Mouse (Mus musculus): ENCODE measurements around the gene Spsb4. TPM values are rescaled to one million over a fixed set of nuclear protein-coding genes. Genes with fewer than 3 reads are reported as not detected.
"Not testable (repeated sequence)": the region's sequence is repeated elsewhere in the genome, so short reads cannot be mapped to it uniquely, and the experiment has no call there.

The Spsb4 gene
- polyA plus RNA-seq, 1 experiment from 2014 or later, result 23.5 TPM

GRCm38 (mm10) chr9:96938887-96939286, 79.8 kb downstream of the Spsb4 start:
- whole genome bisulfite sequencing, result 46% methylated on average over 5 of the region's 5 CpGs
- Histone ChIP-seq H3K4me1 (no peaks in the 10 kb centered on the region), H3K36me3 (peaks cover 9% of the 10 kb centered on the region), H3K9ac (no peak overlapping the region), H3K4me3 (no peak overlapping the region), H3K27ac (no peak overlapping the region), H3K9me3 (no peaks in the 10 kb centered on the region), H3K4me2 (no peak overlapping the region), H3K27me3 (no peaks in the 10 kb centered on the region)
- ATAC-seq (ENCODE audit: insufficient number of reproducible peaks, low FRiP score, low TSS enrichment, low read depth), result no peak

DNA sequence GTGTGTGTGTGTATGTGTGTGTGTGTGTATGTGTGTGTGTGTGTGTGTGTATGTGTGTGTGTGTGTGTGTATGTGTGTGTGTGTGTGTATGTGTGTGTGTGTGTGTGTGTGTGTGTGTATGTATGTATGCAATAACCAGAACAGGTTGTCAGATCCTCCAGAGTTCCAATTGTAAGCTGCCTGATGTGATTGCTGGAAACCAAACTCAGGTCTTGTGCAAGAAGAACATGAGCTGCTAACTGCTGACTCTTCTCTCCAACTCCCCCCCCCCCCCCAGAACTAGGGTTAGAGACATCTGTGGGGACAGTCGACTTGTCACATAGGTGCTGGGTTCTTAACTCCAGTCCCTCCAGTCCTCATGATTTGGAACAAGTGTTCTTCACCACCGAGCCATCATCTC, 82.2 kb downstream of the Spsb4 start:
- not testable (repeated sequence) for H3K9ac ChIP-seq; H3K4me1 ChIP-seq; H3K9me3 ChIP-seq; H3K4me2 ChIP-seq; H3K27me3 ChIP-seq; H3K27ac ChIP-seq; H3K36me3 ChIP-seq; H3K4me3 ChIP-seq; ATAC-seq (ENCODE audit: insufficient number of reproducible peaks, low FRiP score, low TSS enrichment, low read depth)
- WGBS, result 91% methylated on average over 2 of the region's 2 CpGs

DNA sequence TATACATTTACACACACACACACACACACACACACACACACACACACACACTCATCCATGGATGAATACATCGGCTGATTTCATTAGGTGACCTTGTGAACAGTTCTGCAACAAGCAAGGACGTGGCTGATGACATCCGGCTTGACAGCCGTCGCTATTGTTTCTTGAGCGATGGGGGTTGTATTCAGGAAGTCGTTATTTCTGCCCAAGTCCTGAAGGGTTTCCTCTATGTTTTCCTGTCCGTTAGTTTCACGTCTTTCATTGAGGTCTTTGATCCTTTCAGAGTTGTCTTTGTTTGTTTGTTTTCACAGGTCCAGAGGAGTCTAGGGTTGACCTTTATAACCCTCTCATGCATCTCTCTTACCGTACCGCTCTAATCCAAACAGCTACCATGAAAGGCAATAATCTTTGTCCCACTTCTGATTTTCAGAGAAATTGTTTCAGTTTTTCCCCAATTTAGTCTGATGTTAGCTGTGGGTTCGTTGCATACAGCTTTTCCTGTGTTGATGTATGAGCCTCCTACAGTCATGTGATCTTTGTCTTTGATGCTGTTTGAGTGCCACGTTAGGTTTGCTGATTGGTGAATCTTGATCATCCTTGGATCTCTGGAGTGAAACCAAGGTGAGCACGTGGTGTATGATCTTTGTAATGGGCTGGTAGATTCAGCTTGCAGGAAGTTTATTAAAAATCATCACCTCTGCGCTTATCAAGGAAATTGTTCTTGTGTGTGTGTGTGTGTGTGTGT, 82.9 kb downstream of the Spsb4 start:
- Histone ChIP-seq H3K4me2 (no peak overlapping the region), H3K4me1 (no peaks in the 10 kb centered on the region), H3K36me3 (peaks cover under 1% of the 10 kb centered on the region; the same call in 1 of the 2 replicates), H3K9ac (no peak overlapping the region), H3K4me3 (no peak overlapping the region), H3K27ac (no peak overlapping the region), H3K9me3 (no peaks in the 10 kb centered on the region), H3K27me3 (no peaks in the 10 kb centered on the region)
- no peak for ATAC-seq (ENCODE audit: insufficient number of reproducible peaks, low FRiP score, low TSS enrichment, low read depth)
- WGBS, result 59% methylated on average over 15 of the region's 15 CpGs

- Histone ChIP-seq H3K36me3 (no peaks in the 10 kb centered on the region), H3K9me3 (no peaks in the 10 kb centered on the region), H3K4me1 (0 out of 2 replicates have a peak, but pooled peaks cover 2% of the 10 kb centered on the region), H3K4me3 (no peak overlapping the region), H3K9ac (no peak overlapping the region), H3K27me3 (no peaks in the 10 kb centered on the region), H3K27ac (no peak overlapping the region), H3K4me2 (no peak overlapping the region)
- no peak for ATAC-seq (ENCODE audit: insufficient number of reproducible peaks, low FRiP score, low TSS enrichment, low read depth)
- WGBS, result 86% methylated on average over 3 of the region's 3 CpGs
These were observed 83.8 kb downstream of the Spsb4 start for GRCm38 (mm10) chr9:96934816-96935215.

GRCm38 (mm10) chr9:96932751-96933150, 85.9 kb downstream of the Spsb4 start:
- H3K4me1 ChIP-seq, result 0 out of 2 replicates have a peak, but pooled peaks cover 2% of the 10 kb centered on the region
- ATAC-seq (ENCODE audit: insufficient number of reproducible peaks, low FRiP score, low TSS enrichment, low read depth), result no peak
- no peaks in the 10 kb centered on the region for H3K27me3 ChIP-seq
- H3K27ac ChIP-seq, result no peak overlapping the region
- H3K9me3 ChIP-seq, result no peaks in the 10 kb centered on the region
- no peak overlapping the region for H3K4me2 ChIP-seq
- H3K4me3 ChIP-seq, result no peak overlapping the region
- H3K36me3 ChIP-seq, result no peaks in the 10 kb centered on the region
- 64% methylated on average over 8 of the region's 8 CpGs for WGBS
- H3K9ac ChIP-seq, result no peak overlapping the region

GRCm38 (mm10) chr9:96923577-96924316, 94.9 kb downstream of the Spsb4 start:
- Histone ChIP-seq H3K4me1 (peaks cover 21% of the 10 kb centered on the region), H3K36me3 (no peaks in the 10 kb centered on the region), H3K4me2 (no peak overlapping the region), H3K9ac (no peak overlapping the region), H3K27ac (peak overlapping the region; percentile 66), H3K4me3 (no peak overlapping the region), H3K9me3 (no peaks in the 10 kb centered on the region), H3K27me3 (peaks cover 7% of the 10 kb centered on the region; the same call in 1 of the 2 replicates)
- peak; percentile 72 for ATAC-seq (ENCODE audit: insufficient number of reproducible peaks, low FRiP score, low TSS enrichment, low read depth)
- 42% methylated on average over 17 of the region's 17 CpGs for WGBS

DNA sequence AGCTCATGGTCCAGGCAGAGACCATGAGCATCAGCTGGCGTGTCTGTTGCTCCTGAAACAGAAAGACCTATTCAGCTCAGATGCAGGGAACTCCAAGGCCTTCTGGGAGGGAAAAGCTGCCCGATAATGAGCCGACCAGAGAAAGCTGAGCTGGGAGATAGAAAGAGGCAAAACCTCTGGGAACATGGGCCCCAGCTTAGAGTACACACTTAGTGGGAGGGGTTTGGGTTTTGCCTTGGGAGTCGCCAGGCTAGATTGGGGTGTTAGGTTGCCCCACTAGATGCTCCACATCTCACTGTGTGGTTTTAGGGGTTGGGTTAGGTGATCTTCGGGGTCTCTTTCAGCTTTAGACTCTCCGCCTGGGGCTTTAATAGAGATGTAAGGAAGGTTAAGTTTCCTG, 95.5 kb downstream of the Spsb4 start:
- ATAC-seq (ENCODE audit: insufficient number of reproducible peaks, low FRiP score, low TSS enrichment, low read depth), result peak; percentile 32; the same call in 1 of the 2 replicates
- Histone ChIP-seq H3K27ac (peak overlapping the region; percentile 66), H3K9me3 (no peaks in the 10 kb centered on the region), H3K27me3 (peaks cover 7% of the 10 kb centered on the region; the same call in 1 of the 2 replicates), H3K4me3 (no peak overlapping the region), H3K36me3 (no peaks in the 10 kb centered on the region), H3K4me2 (no peak overlapping the region), H3K9ac (no peak overlapping the region), H3K4me1 (peaks cover 21% of the 10 kb centered on the region)
- 47% methylated on average over 6 of the region's 6 CpGs for WGBS

GRCm38 (mm10) chr9:96916620-96917538, 101.8 kb downstream of the Spsb4 start:
- no peaks in the 10 kb centered on the region for H3K36me3 ChIP-seq
- H3K4me3 ChIP-seq, result no peak overlapping the region
- H3K4me2 ChIP-seq, result no peak overlapping the region
- peaks cover 7% of the 10 kb centered on the region; the same call in 1 of the 2 replicates for H3K27me3 ChIP-seq
- ATAC-seq (ENCODE audit: insufficient number of reproducible peaks, low FRiP score, low TSS enrichment, low read depth), result 0 out of 2 replicates have a peak, but pooled peaks have one; percentile 52
- H3K9me3 ChIP-seq, result no peaks in the 10 kb centered on the region
- H3K9ac ChIP-seq, result no peak overlapping the region
- no peaks in the 10 kb centered on the region for H3K4me1 ChIP-seq
- no peak overlapping the region for H3K27ac ChIP-seq
- 38% methylated on average over 27 of the region's 27 CpGs for WGBS

- H3K27ac ChIP-seq, result no peak overlapping the region
- no peaks in the 10 kb centered on the region; the same call in 1 of the 2 replicates for H3K27me3 ChIP-seq
- no peaks in the 10 kb centered on the region for H3K4me1 ChIP-seq
- no peak overlapping the region for H3K4me2 ChIP-seq
- 67% methylated on average over 7 of the region's 7 CpGs for WGBS
- no peak for ATAC-seq (ENCODE audit: insufficient number of reproducible peaks, low FRiP score, low TSS enrichment, low read depth)
- H3K9me3 ChIP-seq, result no peaks in the 10 kb centered on the region
- H3K4me3 ChIP-seq, result no peak overlapping the region
- H3K9ac ChIP-seq, result no peak overlapping the region
- H3K36me3 ChIP-seq, result no peaks in the 10 kb centered on the region
These were observed 102.6 kb downstream of the Spsb4 start for GRCm38 (mm10) chr9:96916076-96916475.

- Histone ChIP-seq H3K9ac (no peak overlapping the region), H3K9me3 (no peaks in the 10 kb centered on the region), H3K36me3 (no peaks in the 10 kb centered on the region), H3K27ac (no peak overlapping the region), H3K4me2 (no peak overlapping the region), H3K4me1 (no peaks in the 10 kb centered on the region), H3K27me3 (no peaks in the 10 kb centered on the region; the same call in 1 of the 2 replicates), H3K4me3 (no peak overlapping the region)
- WGBS, result 83% methylated on average over 6 of the region's 6 CpGs
- no peak for ATAC-seq (ENCODE audit: insufficient number of reproducible peaks, low FRiP score, low TSS enrichment, low read depth)
These were observed 103.8 kb downstream of the Spsb4 start for GRCm38 (mm10) chr9:96914851-96915250.

DNA sequence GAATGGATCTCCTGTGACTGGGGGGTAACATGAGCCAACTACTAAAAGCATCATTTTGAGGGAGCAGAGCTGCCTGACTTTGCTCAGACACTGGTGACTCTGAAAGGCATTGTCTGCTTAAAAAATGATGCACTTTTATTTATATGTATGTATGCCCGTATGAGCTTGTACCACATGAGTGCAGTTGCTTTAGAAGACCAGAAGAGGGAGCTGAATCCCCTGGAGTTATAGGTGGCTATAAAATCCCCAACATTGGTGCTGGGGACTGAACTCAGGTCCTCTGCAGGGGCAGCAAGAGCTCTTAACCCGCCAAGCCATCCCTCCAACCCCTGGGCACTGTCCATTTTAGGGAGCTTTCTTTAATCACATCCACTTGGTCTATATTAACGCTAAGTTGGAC, 104.6 kb downstream of the Spsb4 start:
- Histone ChIP-seq H3K4me2 (no peak overlapping the region), H3K27ac (no peak overlapping the region), H3K36me3 (no peaks in the 10 kb centered on the region), H3K4me3 (no peak overlapping the region), H3K27me3 (no peaks in the 10 kb centered on the region; the same call in 1 of the 2 replicates), H3K9me3 (no peaks in the 10 kb centered on the region), H3K9ac (no peak overlapping the region), H3K4me1 (no peaks in the 10 kb centered on the region)
- ATAC-seq (ENCODE audit: insufficient number of reproducible peaks, low FRiP score, low TSS enrichment, low read depth), result no peak
- 89% methylated on average over 3 of the region's 3 CpGs for WGBS

Data from limb, embryonic 15.5 days (tissue).